Mouse (Mus musculus) heart, adult 9 months (tissue): ENCODE measurements around the gene Cdh7.
A peak's percentile ranks its signal among the peaks of the same experiment; 100 is the strongest.

Experiments
- DNase-seq, 2 experiments: peaks; one replicate each; pipeline ENCODE4 v3.0.0; 2022; ENCODE audit warnings: low spot score in 2 of 2

The Cdh7 gene

DNA sequence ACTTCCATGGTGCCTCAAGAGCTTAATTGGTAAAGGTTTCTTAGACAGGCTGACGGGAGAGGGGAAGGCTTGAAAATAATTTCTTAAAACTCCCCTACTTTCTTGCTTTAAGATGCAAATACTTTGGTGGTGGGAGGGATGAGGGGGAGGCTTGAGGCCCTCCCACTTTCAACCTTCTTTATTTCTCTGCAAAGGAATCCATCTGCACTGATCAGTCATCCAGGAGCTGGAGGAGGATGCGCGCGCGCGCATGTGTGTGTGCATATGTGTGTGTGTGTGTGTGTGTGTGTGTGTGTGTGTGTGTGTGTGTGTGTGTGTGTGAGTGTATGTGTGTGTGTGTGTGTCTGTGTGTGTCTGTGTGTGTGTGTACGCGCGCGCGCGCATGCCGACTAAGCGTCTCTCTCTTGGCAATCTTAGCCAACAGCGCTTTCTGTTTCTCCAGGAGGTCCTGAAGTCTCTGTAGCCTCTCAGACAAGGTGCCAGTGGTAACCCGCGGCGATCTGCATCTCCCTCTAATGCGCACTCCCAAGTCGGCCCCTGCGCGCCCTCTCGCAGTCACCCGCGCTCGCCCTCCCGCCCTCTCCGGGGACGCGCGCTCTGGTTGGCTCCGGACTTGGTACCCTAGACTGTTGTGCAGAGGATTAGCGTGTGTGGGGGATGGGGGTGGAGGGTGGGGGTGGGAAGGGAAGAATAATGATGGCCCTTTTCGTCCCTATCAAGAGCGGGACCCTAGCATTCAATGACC, at the start of gene Cdh7:
Cdh7 (plus strand) TSS at position 368 of the 745 bp plus-strand sequence.
- DNase-seq: no peak

DNA sequence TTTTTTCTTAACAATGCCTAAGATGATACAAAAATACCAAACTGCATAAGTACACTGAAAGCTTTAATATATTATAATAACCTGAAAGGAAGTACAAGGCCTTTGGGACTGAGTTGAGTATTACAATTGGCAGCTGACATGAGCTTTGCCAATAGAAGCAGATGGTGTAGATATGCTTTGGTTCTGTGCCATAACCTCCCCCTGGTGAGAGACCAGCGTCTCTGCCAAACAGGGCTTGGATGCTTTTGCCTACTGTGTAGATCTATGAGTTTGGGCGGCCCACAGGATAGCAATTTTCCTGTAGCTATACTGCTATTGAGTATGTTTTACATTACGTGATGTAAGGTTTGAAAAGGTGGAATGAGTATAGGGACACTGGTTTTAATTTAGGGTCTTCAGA, 49.6 kb upstream of the Cdh7 start:
- no peak for DNase-seq

DNA sequence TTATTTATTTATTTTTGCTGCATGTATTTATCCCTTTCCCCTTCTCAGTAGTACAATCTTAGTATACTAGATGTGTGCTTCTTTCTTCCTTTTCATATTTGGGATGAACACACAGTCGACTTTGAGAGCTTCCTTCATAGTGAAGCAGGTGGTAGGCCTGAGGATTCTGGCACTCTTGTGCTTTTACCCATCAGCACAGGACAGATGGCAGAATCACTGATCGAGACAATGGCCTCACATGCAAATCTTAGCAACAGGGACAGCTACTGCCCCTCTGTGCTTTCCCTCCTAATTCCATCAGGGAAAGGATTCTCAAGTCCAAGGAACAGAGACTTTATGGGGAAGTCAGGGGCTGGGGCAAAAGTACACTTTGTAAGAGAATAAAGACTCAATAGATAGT, 33.7 kb upstream of the Cdh7 start:
- no peak for DNase-seq

DNA sequence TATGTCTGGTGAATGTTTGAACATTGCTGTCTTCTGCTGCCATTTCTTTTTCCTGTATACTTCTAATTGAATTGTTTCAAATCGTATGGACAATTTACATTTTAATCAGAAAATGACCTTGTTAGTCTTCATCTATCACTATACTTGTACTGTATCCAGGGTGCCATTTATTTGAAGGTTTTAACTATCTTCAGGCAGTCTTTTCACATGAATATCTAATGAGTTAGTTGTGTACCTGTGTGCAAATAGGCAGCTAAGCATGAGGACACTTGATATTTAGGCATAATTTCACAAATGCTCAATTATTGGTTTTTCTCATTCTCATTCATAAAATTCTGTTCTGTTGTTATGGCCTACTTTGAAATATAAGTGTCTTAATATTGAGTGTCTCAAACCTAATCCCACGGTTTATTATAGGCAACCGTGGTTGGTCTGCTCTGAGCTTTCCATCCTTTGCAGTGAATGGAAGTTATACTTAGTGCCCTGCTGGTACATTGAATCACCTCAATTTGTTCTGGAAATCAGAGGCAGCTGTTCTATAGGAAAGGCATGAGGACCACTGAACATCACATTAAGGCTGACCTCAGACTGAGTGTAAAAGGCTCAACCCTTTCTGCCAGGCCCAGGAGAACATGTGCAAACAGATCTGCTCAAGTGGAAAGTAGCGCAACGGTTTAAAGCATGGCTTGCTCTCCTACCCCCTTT, 10.4 kb upstream of the Cdh7 start:
- DNase-seq: no peak

DNA sequence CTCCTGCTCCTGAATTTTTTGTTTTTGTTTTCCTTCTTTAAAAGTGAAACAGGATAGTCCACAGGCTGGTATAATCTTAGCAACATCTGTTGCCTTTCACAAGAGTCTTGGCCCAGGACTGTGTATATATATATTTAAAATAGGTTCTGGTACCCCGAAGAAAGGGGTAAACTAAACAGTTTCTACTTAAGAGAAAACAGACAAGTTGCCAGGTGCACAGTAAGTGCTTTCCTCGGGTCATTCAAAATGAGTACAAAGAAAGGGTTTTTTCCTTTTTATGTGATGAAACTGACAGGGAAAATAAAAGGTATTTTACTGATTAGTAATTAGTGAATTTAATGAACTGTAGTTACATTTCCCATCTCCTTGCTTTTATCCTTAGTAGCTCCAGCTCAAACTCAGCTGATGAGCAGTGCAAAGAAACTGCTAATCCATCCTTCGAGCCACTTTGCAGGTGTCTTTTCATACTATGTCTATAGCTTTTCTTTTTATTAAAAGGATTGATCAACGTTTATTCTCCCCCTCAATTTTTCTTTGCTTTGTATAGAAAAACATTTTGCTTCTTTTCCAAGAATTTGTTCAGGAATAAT, 9.7 kb upstream of the Cdh7 start:
- no peak for DNase-seq

DNA sequence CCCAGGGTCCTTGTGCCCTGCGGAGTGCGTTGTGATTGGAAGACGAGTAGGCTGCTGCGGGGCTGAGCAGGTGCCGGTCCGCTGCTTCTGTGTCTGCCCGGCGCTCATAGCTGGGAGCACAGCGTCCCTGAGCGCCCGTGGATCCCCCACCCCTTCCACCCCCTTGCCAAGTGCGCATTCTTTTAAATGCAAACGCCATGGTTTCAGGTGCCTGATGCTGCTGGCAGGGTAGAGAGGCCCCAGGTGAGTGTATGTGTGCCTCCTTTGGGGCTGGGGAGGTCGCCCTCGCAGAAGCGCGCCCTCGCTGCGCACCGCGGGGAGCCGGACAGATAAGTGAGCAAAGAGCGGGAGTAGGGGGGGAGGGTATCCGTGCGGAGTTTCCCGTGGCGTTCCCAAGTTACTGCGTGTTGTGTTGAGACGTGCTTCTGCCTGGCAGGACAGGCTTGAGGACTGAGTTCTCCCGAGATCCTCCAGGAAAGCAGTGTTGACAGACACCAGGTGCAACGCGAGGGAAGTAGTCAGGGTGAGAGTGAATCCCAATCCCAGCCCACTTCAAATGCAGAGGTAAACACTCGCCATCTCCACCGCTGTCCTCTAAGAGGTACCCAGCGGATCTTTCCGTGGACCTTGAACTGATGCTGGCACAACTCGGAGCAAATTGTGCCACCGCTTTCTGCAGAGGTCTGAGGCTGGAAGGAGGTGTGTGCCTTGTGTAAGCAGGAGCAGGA, 742 bp downstream of the Cdh7 start:
- DNase-seq: no peak

DNA sequence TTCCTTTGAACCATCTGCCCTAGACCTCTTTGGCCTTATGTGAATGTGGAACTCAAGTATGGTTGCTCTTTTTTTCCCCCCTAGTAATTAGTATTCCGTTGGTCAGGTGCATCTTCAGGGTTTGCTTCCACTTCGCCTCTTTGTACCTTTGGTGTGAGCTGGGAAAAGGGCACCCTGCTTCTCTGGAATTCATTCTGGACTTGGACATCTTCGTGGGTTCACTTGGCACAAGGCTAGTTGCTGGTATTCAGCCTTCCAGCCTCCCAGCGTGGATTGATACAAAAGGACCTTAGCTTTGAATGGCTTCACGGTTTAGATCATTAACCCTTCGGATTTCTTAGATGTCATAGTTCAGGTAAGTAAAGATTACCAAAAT, 1.3 kb downstream of the Cdh7 start:
- no peak for DNase-seq

DNA sequence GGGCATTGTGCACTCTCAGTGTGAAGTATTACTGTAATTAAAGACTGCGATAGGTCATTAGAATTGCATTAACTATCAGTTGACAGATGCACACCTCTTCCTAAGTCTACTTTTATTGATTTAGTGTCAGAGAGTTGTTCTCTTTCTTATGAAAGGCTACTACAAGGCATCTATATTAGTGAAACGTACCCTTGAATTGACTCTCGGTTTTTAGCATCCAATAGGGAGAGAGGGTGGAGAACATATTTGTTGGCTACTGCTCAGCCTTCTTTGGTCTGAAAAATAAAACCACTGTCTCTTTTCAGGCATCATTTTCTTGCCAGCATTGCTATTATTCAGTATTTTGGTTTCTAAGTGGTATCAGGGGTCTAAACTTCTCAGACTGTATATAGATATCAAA, 2.5 kb downstream of the Cdh7 start:
- DNase-seq: no peak

DNA sequence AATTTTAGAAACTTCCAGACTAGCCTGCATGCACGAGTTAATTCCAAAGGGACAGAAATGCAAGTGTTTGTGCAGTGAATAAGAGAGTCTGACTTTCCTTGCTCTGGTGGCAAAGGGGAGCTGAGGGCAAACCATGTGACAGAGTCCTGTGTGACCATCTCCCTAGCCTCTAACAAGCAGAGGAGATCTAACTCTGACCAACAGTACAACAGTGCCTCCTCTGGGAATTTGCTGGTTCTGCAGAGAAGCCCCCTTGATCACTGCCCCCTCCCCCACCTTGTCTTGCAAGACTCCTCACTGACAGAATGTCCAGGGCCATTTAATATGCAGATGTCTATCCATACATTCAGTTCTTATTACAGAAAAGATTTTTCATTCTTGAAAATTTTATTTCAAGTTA, 3.2 kb downstream of the Cdh7 start:
- DNase-seq: no peak

DNA sequence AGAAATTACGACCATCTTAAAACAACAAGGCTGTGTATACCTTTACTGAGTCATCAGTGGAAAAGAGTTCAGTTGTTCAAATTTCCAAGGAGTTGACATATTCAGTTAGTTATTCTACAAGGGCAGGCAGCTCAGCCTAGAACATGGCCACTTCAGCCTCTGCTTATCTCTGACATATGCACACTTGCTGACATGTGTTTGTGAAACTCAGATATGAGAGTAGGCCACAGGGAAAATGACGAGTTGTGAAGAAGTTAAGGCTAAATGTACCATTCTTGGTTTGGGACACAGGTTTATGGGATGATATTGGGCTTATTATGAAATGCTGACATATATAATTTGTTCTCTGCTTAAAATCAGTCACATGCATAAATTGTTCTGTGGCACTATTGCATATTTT, 7.3 kb downstream of the Cdh7 start:
- no peak for DNase-seq

DNA sequence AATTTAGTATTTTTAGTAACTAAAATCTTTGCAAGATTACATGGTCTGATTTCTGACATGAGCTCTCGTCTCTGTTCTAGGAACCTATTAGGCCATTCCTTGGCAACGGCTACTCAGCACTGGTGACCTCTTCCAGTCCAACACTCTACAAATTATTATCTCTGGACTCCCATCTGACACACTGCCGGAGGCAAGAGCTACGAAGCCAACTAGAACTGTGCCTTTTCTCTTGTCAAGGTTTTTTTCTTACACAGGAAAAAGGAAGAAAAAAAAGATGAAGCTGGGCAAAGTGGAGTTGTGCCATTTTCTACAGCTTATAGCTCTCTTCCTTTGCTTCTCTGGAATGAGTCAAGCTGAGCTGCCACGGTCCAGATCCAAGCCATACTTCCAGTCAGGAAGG, 11.7 kb downstream of the Cdh7 start:
- DNase-seq: no peak

DNA sequence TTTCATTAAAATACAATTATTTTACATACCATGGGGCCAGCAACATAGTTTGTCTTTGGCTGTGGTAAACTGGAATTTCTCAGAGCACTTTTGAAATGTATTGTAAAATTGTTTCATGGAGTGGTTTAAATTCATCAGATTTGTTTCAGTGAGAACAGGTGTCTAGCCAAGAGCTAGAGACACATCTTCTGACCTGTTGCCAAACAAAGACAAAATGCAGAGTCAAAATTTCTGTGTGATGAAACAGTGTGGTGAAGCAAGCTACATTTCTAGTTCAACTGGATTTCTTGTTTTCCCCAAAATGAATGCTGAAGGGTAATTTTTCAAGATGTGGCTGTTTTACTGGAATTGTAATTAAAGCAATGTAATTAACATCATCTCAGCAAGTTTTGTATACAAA, 22.2 kb downstream of the Cdh7 start:
- no peak for DNase-seq

DNA sequence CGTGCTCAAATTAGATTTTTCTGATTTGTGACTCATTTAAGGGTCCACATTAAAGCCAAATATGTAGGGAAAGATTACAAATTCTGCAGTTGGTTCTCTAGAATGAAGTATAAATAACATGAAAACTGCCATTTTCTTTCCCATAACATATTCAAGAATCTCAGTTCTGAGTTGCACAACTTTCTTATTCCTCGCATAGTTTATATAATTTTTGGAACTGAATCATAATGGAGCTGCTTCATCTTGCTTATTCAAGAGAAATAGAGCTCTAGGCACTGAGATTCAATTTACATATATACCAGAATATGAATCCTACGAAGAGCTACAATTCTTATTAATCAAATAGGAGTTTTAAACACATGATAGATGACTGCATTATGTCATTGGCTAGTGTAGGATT, 22.8 kb downstream of the Cdh7 start:
- no peak for DNase-seq

DNA sequence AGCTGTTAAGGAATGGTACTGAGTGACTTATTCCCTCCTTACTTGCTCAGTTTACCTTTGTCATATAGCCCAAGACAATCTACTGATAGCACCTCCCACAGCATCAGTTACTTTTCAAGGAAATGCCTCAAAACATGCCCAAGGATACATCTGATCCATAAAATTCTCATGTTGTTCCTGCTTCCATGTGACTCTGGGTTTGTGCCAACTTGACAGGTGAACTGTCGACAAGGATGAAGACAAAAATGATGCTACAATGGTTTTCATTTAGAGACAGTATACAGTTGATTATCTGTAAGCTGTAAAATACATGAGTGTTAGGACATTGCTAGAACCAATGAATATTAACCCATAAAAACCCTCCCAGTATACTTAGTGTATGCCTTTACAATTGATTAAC, 29.9 kb downstream of the Cdh7 start:
- DNase-seq: no peak

DNA sequence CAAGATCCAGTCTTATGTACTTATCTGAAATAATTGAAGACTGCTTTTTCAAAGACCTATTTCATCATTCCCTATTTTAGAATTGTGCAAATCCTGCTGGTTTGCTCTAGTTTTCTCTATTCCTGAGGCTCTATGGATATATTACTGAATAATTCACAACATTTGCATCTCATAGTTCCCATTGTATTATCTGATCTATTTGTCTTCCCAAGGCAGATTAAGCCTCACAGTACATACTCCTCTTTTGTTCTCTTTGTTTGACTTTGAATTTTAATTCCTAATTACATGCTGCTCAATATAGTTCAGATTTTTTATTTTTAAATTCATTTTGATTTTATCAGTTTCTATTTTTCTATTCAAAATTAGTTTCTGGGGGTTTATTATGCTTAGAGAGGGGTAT, 74.1 kb downstream of the Cdh7 start:
- no peak for DNase-seq

DNA sequence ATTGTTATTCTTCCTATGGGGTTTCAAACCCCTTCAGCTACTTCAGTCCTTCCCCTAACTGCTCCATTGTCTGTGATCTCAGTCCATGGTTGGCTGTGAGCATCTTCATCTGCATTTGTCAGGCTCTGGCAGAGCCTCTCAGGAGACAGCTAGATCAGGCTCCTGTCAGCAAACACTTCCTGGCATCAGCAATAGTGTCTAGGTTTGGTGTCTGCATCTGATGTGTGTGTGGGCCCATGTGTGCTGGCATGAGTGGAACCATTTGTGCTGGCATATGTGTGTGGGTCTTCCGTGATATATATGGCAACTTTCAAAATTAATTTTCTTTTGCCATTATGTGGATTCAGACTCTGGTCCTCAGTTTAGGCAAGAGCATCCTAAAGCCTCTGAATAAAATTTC, 85.2 kb downstream of the Cdh7 start:
- no peak for DNase-seq

DNA sequence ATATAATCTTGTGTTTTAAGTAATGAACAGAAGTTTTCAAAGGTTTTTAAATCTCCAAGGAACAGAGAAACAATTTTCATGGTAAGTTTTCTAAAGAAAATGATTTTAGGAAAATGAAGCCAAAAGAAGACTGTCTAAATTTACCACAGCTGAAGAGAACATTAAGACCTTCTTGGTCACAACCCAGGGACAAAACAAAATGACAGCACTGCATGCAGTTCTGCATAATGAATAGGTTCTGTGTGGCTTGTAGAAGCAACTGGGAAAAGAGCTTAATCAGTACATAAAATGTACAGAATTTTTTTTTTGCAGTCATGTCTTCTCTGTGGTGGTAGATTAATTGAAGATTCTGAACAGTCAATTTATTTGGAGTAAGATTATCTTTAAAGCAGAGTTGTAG, 96.2 kb downstream of the Cdh7 start:
- DNase-seq: no peak

DNA sequence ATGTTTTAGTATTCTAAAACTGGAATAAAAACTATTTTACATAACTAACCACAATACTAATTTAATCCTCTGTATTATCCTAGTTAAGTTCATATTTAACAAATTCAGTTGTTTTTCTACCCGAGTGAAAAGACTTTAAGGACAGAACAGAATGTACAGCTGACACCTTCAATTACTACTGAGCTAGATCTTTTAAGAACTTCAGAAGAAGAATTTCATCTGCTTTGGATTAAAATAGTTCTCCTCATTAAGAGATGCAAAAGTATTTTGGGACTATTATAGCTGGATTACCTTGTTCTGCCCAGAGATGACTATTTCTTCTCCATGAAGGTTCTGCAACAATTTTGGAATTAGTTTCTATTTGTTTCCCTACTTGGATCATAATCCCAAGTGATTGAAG, 135.8 kb downstream of the Cdh7 start:
- DNase-seq: no peak

DNA sequence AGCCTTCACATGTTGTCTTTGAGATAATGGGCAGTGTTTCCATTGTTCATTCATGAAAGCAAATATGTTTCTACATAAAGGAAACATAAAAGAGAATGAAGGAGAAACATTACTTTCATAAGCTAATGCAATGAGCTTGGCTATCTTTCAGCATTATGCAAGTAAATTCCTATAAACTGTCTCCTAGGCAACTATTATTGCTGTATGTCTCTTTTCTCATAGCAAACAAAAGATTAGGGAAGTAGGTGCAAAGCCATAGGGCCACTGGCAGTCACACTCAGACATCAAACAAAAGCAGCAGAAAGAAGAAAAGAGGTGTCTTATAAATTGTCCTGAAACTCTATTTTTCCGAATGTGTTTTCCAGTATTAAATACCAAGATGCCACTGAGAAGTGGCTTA, 136.6 kb downstream of the Cdh7 start:
- no peak for DNase-seq

DNA sequence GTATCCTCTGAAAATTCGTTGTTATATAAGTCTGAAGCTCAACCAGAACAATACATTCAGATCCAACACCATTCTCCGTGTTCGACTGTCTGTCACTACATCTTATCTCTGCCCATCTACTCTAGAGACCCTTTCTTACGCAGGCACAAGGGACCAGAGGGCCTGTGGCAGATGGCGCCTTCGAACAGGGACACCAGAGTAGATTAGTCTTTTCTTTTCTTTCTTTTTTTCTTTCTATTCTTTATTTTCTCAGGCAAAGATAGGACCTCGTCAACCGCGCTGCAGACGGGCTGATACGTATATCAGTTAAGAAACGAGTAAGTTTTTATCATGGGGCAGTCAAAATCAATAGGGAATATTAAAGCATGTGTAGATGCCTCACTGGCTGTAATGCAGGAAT, 189.2 kb downstream of the Cdh7 start:
- peak; percentile 2 for DNase-seq
